Mouse (Mus musculus): ENCODE measurements around the gene Akr1d1. TPM values are rescaled to one million over a fixed set of nuclear protein-coding genes. Genes with fewer than 3 reads are reported as not detected.

The Akr1d1 gene
- polyA plus RNA-seq, 1 experiment from 2014 or later, result not detected

GRCm38 (mm10) chr6:37600976-37601498, 71.1 kb downstream of the Akr1d1 start:
- 86% methylated on average over 7 of the region's 7 CpGs for WGBS

GRCm38 (mm10) chr6:37602857-37603765, 73.1 kb downstream of the Akr1d1 start:
- Histone ChIP-seq H3K4me2 (ENCODE audit: low read depth, low read length, severe bottlenecking) (no peak overlapping the region), H3K27ac (ENCODE audit: low read depth, low read length) (no peak overlapping the region), H3K27me3 (ENCODE audit: control insufficient read depth, insufficient read depth, low read length) (no peaks in the 10 kb centered on the region), H3K4me3 (ENCODE audit: low read depth, low read length) (no peak overlapping the region), H3K9me3 (ENCODE audit: control insufficient read depth, low read length) (no peaks in the 10 kb centered on the region), H3K4me1 (replicated peaks; ENCODE audit: control insufficient read depth, insufficient read depth, low read length) (no peaks in the 10 kb centered on the region), H3K9ac (ENCODE audit: low read length) (no peak overlapping the region), H3K36me3 (ENCODE audit: control insufficient read depth, insufficient read depth, low read length) (no peaks in the 10 kb centered on the region)
- ATAC-seq (replicated peaks; ENCODE audit: low FRiP score), result no peak
- 67% methylated on average over 9 of the region's 9 CpGs for WGBS
- DNase-seq (ENCODE audit: low spot score), result no peak

More at GRCm38 (mm10) chr6:37600976-37601498, 71.1 kb downstream of the Akr1d1 start:
- H3K9ac ChIP-seq (ENCODE audit: low read length), result no peak overlapping the region
- no peaks in the 10 kb centered on the region for H3K4me1 ChIP-seq (replicated peaks; ENCODE audit: control insufficient read depth, insufficient read depth, low read length)
- no peak overlapping the region for H3K27ac ChIP-seq (ENCODE audit: low read depth, low read length)
- H3K36me3 ChIP-seq (ENCODE audit: control insufficient read depth, insufficient read depth, low read length), result no peaks in the 10 kb centered on the region
- H3K27me3 ChIP-seq (ENCODE audit: control insufficient read depth, insufficient read depth, low read length), result no peaks in the 10 kb centered on the region
- no peak for ATAC-seq (replicated peaks; ENCODE audit: low FRiP score)
- H3K4me3 ChIP-seq (ENCODE audit: low read depth, low read length), result no peak overlapping the region
- no peak for DNase-seq (ENCODE audit: low spot score)
- H3K4me2 ChIP-seq (ENCODE audit: low read depth, low read length, severe bottlenecking), result no peak overlapping the region
- no peaks in the 10 kb centered on the region for H3K9me3 ChIP-seq (ENCODE audit: control insufficient read depth, low read length)

GRCm38 (mm10) chr6:37604178-37604883, 74.4 kb downstream of the Akr1d1 start:
- Histone ChIP-seq H3K4me3 (ENCODE audit: low read depth, low read length) (no peak overlapping the region), H3K9me3 (ENCODE audit: control insufficient read depth, low read length) (no peaks in the 10 kb centered on the region), H3K27ac (ENCODE audit: low read depth, low read length) (no peak overlapping the region), H3K4me2 (ENCODE audit: low read depth, low read length, severe bottlenecking) (no peak overlapping the region), H3K36me3 (ENCODE audit: control insufficient read depth, insufficient read depth, low read length) (no peaks in the 10 kb centered on the region), H3K4me1 (replicated peaks; ENCODE audit: control insufficient read depth, insufficient read depth, low read length) (no peaks in the 10 kb centered on the region), H3K27me3 (ENCODE audit: control insufficient read depth, insufficient read depth, low read length) (no peaks in the 10 kb centered on the region), H3K9ac (ENCODE audit: low read length) (no peak overlapping the region)
- WGBS, result 69% methylated on average over 4 of the region's 4 CpGs
- no peak for ATAC-seq (replicated peaks; ENCODE audit: low FRiP score)
- no peak for DNase-seq (ENCODE audit: low spot score)

DNA sequence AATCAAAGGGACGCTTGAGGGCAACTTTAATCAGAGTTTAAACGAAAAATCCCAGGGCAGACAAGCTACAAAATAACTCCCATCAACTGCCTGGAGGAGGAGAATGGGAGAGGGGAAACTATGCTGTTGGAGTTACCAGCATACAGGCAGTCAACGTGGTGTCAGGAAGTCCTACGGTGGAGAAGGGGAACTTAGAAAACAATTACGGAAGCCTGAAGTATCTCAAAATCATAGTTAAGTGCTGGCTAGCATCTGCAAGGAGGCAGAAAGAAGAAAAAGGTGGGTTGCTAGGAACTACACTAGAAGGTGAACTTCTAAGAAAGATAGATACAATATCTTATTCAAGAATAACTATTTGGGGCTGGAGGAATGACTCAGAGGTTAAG, 74.9 kb downstream of the Akr1d1 start:
- Histone ChIP-seq H3K4me2 (ENCODE audit: low read depth, low read length, severe bottlenecking) (no peak overlapping the region), H3K9me3 (ENCODE audit: control insufficient read depth, low read length) (no peaks in the 10 kb centered on the region), H3K36me3 (ENCODE audit: control insufficient read depth, insufficient read depth, low read length) (no peaks in the 10 kb centered on the region), H3K27me3 (ENCODE audit: control insufficient read depth, insufficient read depth, low read length) (no peaks in the 10 kb centered on the region), H3K4me1 (replicated peaks; ENCODE audit: control insufficient read depth, insufficient read depth, low read length) (no peaks in the 10 kb centered on the region), H3K4me3 (ENCODE audit: low read depth, low read length) (no peak overlapping the region), H3K27ac (ENCODE audit: low read depth, low read length) (no peak overlapping the region), H3K9ac (ENCODE audit: low read length) (no peak overlapping the region)
- no peak for DNase-seq (ENCODE audit: low spot score)
- 65% methylated on average over 5 of the region's 5 CpGs for WGBS
- no peak for ATAC-seq (replicated peaks; ENCODE audit: low FRiP score)

DNA sequence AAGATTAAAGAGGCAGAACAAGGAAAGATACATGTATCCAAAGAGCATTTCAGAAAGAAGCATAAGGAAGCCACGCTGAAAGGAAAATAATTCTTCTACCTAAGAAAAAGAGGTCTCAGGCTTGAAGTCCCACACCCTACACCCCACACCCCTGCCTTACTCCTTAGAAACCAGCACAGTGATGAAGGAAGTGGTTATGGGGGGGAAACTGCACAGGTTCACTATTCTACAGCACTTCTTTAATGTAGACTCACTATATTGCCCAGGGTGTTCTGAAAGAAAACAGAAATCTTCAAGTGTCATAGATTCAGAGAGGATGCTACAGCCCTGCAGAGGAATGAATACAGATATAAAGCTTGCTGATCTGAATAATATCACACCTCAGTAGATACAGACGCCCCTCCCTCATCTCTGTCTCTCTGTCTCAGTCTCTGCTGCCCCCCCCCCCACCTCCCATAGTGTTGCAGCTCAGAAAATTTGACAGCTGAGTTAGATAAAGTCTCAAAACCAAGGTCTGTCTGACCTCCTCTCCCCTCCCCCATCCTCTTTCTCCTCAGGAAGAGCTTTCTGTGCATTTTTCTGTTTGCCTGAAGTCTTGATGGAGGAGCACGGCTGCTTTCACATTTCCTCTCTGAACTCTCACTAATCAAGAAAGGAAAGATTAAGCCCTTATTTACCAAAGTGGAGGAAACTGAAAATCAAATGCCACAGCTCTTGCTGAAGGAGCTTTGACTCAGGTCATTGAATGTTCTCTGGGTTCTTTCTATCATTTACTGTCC, 77.7 kb downstream of the Akr1d1 start:
- no peak for DNase-seq (ENCODE audit: low spot score)
- H3K36me3 ChIP-seq (ENCODE audit: control insufficient read depth, insufficient read depth, low read length), result no peaks in the 10 kb centered on the region
- 77% methylated on average over 3 of the region's 3 CpGs for WGBS
- no peaks in the 10 kb centered on the region for H3K9me3 ChIP-seq (ENCODE audit: control insufficient read depth, low read length)
- no peaks in the 10 kb centered on the region for H3K27me3 ChIP-seq (ENCODE audit: control insufficient read depth, insufficient read depth, low read length)
- ATAC-seq (replicated peaks; ENCODE audit: low FRiP score), result no peak
- no peak overlapping the region for H3K27ac ChIP-seq (ENCODE audit: low read depth, low read length)
- no peaks in the 10 kb centered on the region for H3K4me1 ChIP-seq (replicated peaks; ENCODE audit: control insufficient read depth, insufficient read depth, low read length)
- no peak overlapping the region for H3K4me3 ChIP-seq (ENCODE audit: low read depth, low read length)
- no peak overlapping the region for H3K4me2 ChIP-seq (ENCODE audit: low read depth, low read length, severe bottlenecking)
- H3K9ac ChIP-seq (ENCODE audit: low read length), result no peak overlapping the region

- H3K4me1 ChIP-seq (replicated peaks; ENCODE audit: control insufficient read depth, insufficient read depth, low read length), result no peaks in the 10 kb centered on the region
- H3K27me3 ChIP-seq (ENCODE audit: control insufficient read depth, insufficient read depth, low read length), result no peaks in the 10 kb centered on the region
- no peak overlapping the region for H3K9ac ChIP-seq (ENCODE audit: low read length)
- no peaks in the 10 kb centered on the region for H3K9me3 ChIP-seq (ENCODE audit: control insufficient read depth, low read length)
- ATAC-seq (replicated peaks; ENCODE audit: low FRiP score) (no peak), DNase-seq (ENCODE audit: low spot score) (no peak)
- H3K4me2 ChIP-seq (ENCODE audit: low read depth, low read length, severe bottlenecking), result no peak overlapping the region
- no peaks in the 10 kb centered on the region for H3K36me3 ChIP-seq (ENCODE audit: control insufficient read depth, insufficient read depth, low read length)
- H3K4me3 ChIP-seq (ENCODE audit: low read depth, low read length), result no peak overlapping the region
- 91% methylated on average over 6 of the region's 6 CpGs for WGBS
- no peak overlapping the region for H3K27ac ChIP-seq (ENCODE audit: low read depth, low read length)
Observed at GRCm38 (mm10) chr6:37612603-37613284, 82.8 kb downstream of the Akr1d1 start.

DNA sequence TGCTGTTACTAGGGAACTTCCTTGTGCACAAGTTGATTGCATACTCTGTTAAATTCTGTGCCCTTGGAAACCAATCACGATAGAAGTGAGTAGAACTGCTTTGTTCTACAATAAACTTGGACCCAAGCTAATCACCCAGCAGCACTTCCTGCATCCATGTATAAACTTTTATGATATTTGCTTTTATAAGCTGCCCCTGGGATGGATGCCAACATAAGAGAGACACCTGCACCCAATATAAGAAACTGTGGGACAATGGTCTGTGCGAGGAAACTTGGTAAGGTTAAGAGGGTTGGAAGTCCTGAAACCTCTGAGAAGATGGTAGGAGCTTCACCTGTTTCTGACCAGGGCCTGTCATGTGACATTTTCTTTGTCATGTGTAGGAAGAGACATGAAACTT, 85.5 kb downstream of the Akr1d1 start:
- H3K27ac ChIP-seq (ENCODE audit: low read depth, low read length), result no peak overlapping the region
- WGBS, result 95% methylated on average over 2 of the region's 2 CpGs
- H3K4me2 ChIP-seq (ENCODE audit: low read depth, low read length, severe bottlenecking), result no peak overlapping the region
- H3K4me1 ChIP-seq (replicated peaks; ENCODE audit: control insufficient read depth, insufficient read depth, low read length), result no peaks in the 10 kb centered on the region
- no peaks in the 10 kb centered on the region for H3K27me3 ChIP-seq (ENCODE audit: control insufficient read depth, insufficient read depth, low read length)
- H3K36me3 ChIP-seq (ENCODE audit: control insufficient read depth, insufficient read depth, low read length), result no peaks in the 10 kb centered on the region
- no peaks in the 10 kb centered on the region for H3K9me3 ChIP-seq (ENCODE audit: control insufficient read depth, low read length)
- no peak overlapping the region for H3K4me3 ChIP-seq (ENCODE audit: low read depth, low read length)
- no peak overlapping the region for H3K9ac ChIP-seq (ENCODE audit: low read length)
- DNase-seq (ENCODE audit: low spot score) (no peak), ATAC-seq (replicated peaks; ENCODE audit: low FRiP score) (no peak)

GRCm38 (mm10) chr6:37616136-37616535, 86.2 kb downstream of the Akr1d1 start:
- Histone ChIP-seq H3K27ac (ENCODE audit: low read depth, low read length) (no peak overlapping the region), H3K4me2 (ENCODE audit: low read depth, low read length, severe bottlenecking) (no peak overlapping the region), H3K9me3 (ENCODE audit: control insufficient read depth, low read length) (no peaks in the 10 kb centered on the region), H3K27me3 (ENCODE audit: control insufficient read depth, insufficient read depth, low read length) (no peaks in the 10 kb centered on the region), H3K4me1 (replicated peaks; ENCODE audit: control insufficient read depth, insufficient read depth, low read length) (no peaks in the 10 kb centered on the region), H3K4me3 (ENCODE audit: low read depth, low read length) (no peak overlapping the region), H3K9ac (ENCODE audit: low read length) (no peak overlapping the region), H3K36me3 (ENCODE audit: control insufficient read depth, insufficient read depth, low read length) (no peaks in the 10 kb centered on the region)
- WGBS, result 94% methylated on average over 7 of the region's 7 CpGs
- ATAC-seq (replicated peaks; ENCODE audit: low FRiP score) (no peak), DNase-seq (ENCODE audit: low spot score) (no peak)
